Mouse (Mus musculus) lung, embryonic 14.5 days (tissue): Measurements from ENCODE around the gene Cd63. TPM values are rescaled to one million over a fixed set of nuclear protein-coding genes. Genes with fewer than 3 reads are reported as not detected.

ENCODE experiments used
- ATAC-seq: fragments of 200-750 bp; cut with Nextera tagmentation; 2 replicates; pipeline ENCODE4 v1.8.0; 2017; ENCODE audit warnings: mild to moderate bottlenecking, moderate TSS enrichment, moderate library complexity; ENCODE audit not compliant: insufficient read depth
- DNase-seq: peaks from one replicate; pipeline ENCODE4 v3.0.0-alpha.2; 2015
- H3K27ac ChIP-seq: fragments of 300-500 bp; sonication (generic); 2 replicates; pipeline ENCODE4 v1.5.1; 2014; ENCODE audit warnings: low read depth, mild to moderate bottlenecking, moderate library complexity
- H3K27me3 ChIP-seq: fragments of 300-500 bp; sonication (generic); 2 replicates; pipeline ENCODE4 v1.6.1; 2014; ENCODE audit warnings: low read length, control low read depth; ENCODE audit not compliant: insufficient read depth
- H3K36me3 ChIP-seq: fragments of 300-500 bp; sonication (generic); 2 replicates; pipeline ENCODE4 v1.6.1; 2014; ENCODE audit warnings: control low read depth; ENCODE audit not compliant: insufficient read depth
- H3K4me1 ChIP-seq: fragments of 300-500 bp; sonication (generic); 2 replicates; pipeline ENCODE4 v1.6.1; 2014; ENCODE audit warnings: antibody characterized with exemption, control low read depth; ENCODE audit not compliant: insufficient read depth
- H3K4me2 ChIP-seq: fragments of 300-500 bp; sonication (generic); 2 replicates; pipeline ENCODE4 v1.6.1; 2014; ENCODE audit warnings: mild to moderate bottlenecking
- H3K4me3 ChIP-seq: fragments of 300-500 bp; sonication (generic); 2 replicates; pipeline ENCODE4 v1.5.1; 2014; ENCODE audit warnings: low read depth, low read length
- H3K9ac ChIP-seq: fragments of 300-500 bp; sonication (generic); 2 replicates; pipeline ENCODE4 v1.6.1; 2014
- H3K9me3 ChIP-seq: fragments of 300-500 bp; sonication (generic); 2 replicates; pipeline ENCODE4 v1.6.1; 2016; ENCODE audit warnings: low read depth, low read length, control low read depth
- CTCF ChIP-seq: IDR thresholded peaks from 2 replicates; pipeline ENCODE4 v1.5.1; 2016; ENCODE audit warnings: antibody characterized with exemption, low read depth
- WGBS: fragments of 180-500 bp; shearing (Covaris S2); extraction: QIAGEN DNeasy Blood & Tissue Kit; methylation state at CpG from one replicate; pipeline ENCODE4 v1.1.7; 2014; 5-methylcytosine and 5-hydroxymethylcytosine counted together
- polyA plus RNA-seq: library from polyadenylated mRNA; unstranded; fragments of >200 nt; fragmentation: Nextera tagmentation; extraction: Ambion mirVana; gene quantifications from 2 replicates; pipeline ENCODE4 v1.2.1, GENCODE M21; 2014

Cd63 gene
- polyA plus RNA-seq, 1 experiment from 2014 or later: 459 TPM

DNA sequence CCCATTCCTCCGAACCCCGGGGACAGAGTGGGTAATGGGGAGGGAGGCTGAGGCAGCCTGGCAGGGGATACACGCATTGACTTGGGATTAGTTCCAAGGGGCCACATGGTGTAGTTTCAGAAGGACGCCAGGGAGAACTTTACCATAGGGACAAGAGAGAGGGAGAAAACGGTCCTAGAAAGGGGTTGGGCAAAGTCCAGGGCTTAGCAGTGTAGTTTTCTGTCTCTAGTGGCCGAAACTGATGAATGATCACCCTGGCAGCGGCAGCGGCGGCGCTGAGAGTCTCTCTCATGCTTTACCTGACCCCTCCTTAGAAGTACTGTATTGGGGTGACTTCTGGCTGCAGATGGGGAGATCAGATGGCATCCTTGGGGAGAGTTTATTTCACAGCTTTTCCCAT, 57.6 kb downstream of the Cd63 start:
- H3K4me3 ChIP-seq: no peak overlapping the region
- WGBS: 63% methylated on average over 10 of the region's 10 CpGs
- no peak for TF ChIP-seq CTCF

GRCm38 (mm10) chr10:128960142-128960541, 59.4 kb downstream of the Cd63 start:
- 59% methylated on average over 4 of the region's 4 CpGs for WGBS

More for the DNA sequence above, 57.6 kb downstream of the Cd63 start:
- Histone ChIP-seq H3K36me3 (no peaks in the 10 kb centered on the region), H3K4me1 (no peaks in the 10 kb centered on the region), H3K9ac (no peak overlapping the region), H3K9me3 (no peaks in the 10 kb centered on the region), H3K4me2 (no peak overlapping the region), H3K27me3 (no peaks in the 10 kb centered on the region), H3K27ac (no peak overlapping the region)
- ATAC-seq (no peak), DNase-seq (no peak)

DNA sequence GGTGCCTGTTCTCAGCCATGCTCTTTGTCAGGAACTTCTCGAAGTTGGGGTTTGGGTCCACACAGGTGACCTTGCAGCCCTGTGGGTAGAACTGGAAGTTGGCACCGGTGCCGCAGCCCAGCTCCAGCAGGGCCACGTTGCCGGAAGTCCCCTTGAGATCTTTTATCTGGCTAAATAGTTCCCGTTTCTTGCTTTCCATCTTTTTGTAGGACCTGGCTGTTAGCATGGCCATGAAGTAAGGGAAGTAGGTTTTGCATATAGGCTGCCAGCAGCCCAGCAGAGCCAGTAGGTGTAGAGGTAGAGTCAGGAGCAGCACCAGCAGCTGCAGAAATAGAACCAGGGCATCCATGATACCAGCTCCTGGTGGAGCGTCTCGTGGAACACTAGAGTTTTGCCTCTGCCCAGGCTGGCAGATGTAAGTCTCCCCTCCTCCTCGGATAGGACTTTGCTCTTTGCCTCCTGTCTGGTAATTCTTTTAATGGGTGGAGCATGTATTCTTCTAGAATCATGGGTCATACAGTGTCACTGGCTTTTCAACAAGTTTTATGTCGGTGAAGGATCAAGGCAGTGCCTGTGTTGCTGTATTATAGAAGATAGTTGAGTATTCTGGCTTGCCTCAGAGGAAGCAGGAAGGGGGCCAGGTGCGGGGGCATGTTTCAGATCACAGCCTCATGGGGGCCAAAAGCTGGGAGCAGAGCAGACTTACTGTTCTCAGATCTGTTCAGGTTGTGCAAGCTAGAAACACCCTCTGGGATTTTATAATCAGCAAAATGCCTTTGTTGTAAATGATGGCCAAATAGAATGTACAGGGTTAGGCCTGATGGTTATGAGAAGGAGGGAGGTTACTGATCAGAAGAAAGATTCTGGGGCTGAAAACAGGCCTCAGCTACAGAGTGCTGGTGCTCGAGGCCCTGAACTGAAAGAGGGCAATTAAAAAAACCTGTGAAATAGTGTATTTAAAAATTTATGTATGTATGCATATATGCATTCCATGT, 60.1 kb downstream of the Cd63 start, which contains the start of gene Mettl7b:
Gene Mettl7b, minus strand, starts transcription at position 399 of the 995 bp plus-strand sequence.
- no peak for TF ChIP-seq CTCF
- 81% methylated on average over 12 of the region's 12 CpGs for WGBS

More at GRCm38 (mm10) chr10:128960142-128960541, 59.4 kb downstream of the Cd63 start:
- ATAC-seq: no peak
- Histone ChIP-seq H3K9me3 (no peaks in the 10 kb centered on the region), H3K4me3 (no peak overlapping the region), H3K9ac (no peak overlapping the region), H3K4me1 (no peaks in the 10 kb centered on the region), H3K36me3 (no peaks in the 10 kb centered on the region), H3K27me3 (no peaks in the 10 kb centered on the region), H3K4me2 (no peak overlapping the region), H3K27ac (no peak overlapping the region)
- no peak for TF ChIP-seq CTCF
- peak; percentile 5 for DNase-seq

More for the DNA sequence above, 60.1 kb downstream of the Cd63 start, which contains the start of gene Mettl7b:
- Histone ChIP-seq H3K4me3 (no peak within 1 kb of the TSS), H3K27me3 (no peaks in the 10 kb centered on the region), H3K4me2 (no peak within 1 kb of the TSS), H3K27ac (no peak within 1 kb of the TSS), H3K9ac (no peak within 1 kb of the TSS), H3K36me3 (no peaks in the 10 kb centered on the region), H3K9me3 (no peaks in the 10 kb centered on the region), H3K4me1 (no peaks in the 10 kb centered on the region)
- ATAC-seq: no peak
- DNase-seq: no peak

Other genes with a start within 250 kb of the Cd63 start
- 9.3 and 9.8 TPM in 2 replicates for gene Suox, start 226.9 kb upstream of the Cd63 start, polyA plus RNA-seq
- gene Rab5b, start 204.7 kb upstream of the Cd63 start, polyA plus RNA-seq: 63.6 and 66.8 TPM in 2 replicates
- 1.4 TPM in 2 replicates for gene Pmel, start 196.8 kb upstream of the Cd63 start, polyA plus RNA-seq
- 105 and 109 TPM in 2 replicates for gene Cdk2, start 196.0 kb upstream of the Cd63 start, polyA plus RNA-seq
- 6.9 and 7.0 TPM in 2 replicates for gene Dgka, start 156.1 kb upstream of the Cd63 start, polyA plus RNA-seq
- 37.4 and 39.1 TPM in 2 replicates for gene Pym1, start 153.1 kb upstream of the Cd63 start, polyA plus RNA-seq
- gene Mmp19, start 110.1 kb upstream of the Cd63 start, polyA plus RNA-seq: 1.5 and 2.1 TPM in 2 replicates
- 34.9 and 38.2 TPM in 2 replicates for gene Dnajc14, start 96.9 kb upstream of the Cd63 start, polyA plus RNA-seq
- 12.1 and 15.1 TPM in 2 replicates for gene Tmem198b, start 96.6 kb upstream of the Cd63 start, polyA plus RNA-seq
- gene Sarnp, start 83.7 kb upstream of the Cd63 start, polyA plus RNA-seq: 223 and 227 TPM in 2 replicates
- gene Ormdl2, start 79.3 kb upstream of the Cd63 start, polyA plus RNA-seq: 55.8 and 63.9 TPM in 2 replicates
- 3.5 and 4.5 TPM in 2 replicates for gene Gdf11, start 9.3 kb upstream of the Cd63 start, polyA plus RNA-seq
- 10.5 and 12.5 TPM in 2 replicates for gene Rdh5, start 21.9 kb downstream of the Cd63 start, polyA plus RNA-seq
- gene Bloc1s1, start 23.0 kb downstream of the Cd63 start, polyA plus RNA-seq: 175 and 180 TPM in 2 replicates
- 1.5 and 2.1 TPM in 2 replicates for gene Itga7, start 32.8 kb downstream of the Cd63 start, polyA plus RNA-seq
- not detected in 2 replicates for gene Mettl7b, start 60.0 kb downstream of the Cd63 start, polyA plus RNA-seq
- not detected in 2 replicates for gene Olfr9, start 88.4 kb downstream of the Cd63 start, polyA plus RNA-seq
- not detected in 2 replicates for gene Olfr763, start 109.8 kb downstream of the Cd63 start, polyA plus RNA-seq
- gene Olfr764-ps1, start 138.9 kb downstream of the Cd63 start, polyA plus RNA-seq: not detected in 2 replicates
- gene Olfr765, start 149.0 kb downstream of the Cd63 start, polyA plus RNA-seq: not detected in 2 replicates
- not detected in 2 replicates for gene Olfr766-ps1, start 168.0 kb downstream of the Cd63 start, polyA plus RNA-seq
- not detected in 2 replicates for gene Olfr767, start 181.9 kb downstream of the Cd63 start, polyA plus RNA-seq
- not detected in 2 replicates for gene Olfr768, start 198.4 kb downstream of the Cd63 start, polyA plus RNA-seq
- not detected in 2 replicates for gene Olfr769, start 216.9 kb downstream of the Cd63 start, polyA plus RNA-seq
- gene Olfr770, start 238.0 kb downstream of the Cd63 start, polyA plus RNA-seq: not detected in 2 replicates